In the genomic region with DNA sequence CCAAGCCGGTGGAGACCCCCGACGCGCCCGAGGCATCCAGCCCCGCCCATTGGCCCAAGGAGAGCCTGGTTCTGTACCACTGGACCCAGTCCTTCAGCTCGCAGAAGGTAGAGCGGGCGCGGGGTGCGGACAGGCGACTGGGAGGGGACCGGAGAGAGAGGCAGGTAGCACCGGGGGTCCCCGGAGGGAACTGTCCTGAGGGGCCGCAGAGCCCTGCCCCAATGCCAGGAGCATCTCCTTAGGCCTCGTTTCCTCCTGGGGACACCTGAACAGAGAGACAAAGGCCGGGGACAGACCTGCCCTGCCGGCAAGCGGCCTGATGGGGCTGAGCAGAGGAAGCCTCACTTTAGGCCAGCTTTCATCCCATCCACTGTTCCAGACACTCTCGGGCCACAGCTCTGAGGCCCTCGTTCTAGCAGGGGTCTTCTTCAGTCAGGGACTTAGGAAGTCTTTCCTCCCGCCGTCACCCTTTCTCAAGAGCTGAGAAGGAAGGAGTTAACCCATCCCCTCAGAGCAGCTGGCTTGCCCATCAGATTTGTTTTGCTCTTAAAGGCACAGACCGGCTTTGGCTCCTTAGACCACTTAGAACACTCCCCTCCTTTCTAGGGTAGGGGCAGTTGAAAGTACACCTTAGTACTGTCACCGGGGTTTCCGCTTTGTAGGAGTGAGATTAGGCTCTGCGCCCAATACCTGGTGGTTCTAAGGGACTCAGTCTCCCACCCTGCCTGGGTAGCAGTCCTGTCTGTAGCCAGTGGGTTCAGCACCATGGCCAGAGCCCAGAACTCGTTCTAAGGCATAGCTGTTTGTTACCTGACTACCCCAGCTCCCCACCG, we compare ENCODE assay signal across 9 mouse cellular contexts. TPM values are rescaled to one million over a fixed set of nuclear protein-coding genes. Genes with fewer than 3 reads are reported as not detected.
DNase-seq lines count a peak whose midpoint lies in the region; ATAC-seq lines count a peak whose summit lies in the region.
"Had no signal": no experiment of that assay in that cellular context is flagged by ENCODE, and none has a peak within 500 bp of the region (broad histone marks: within the 10 kb centered on the region; RNA-seq: fewer than 3 reads in every experiment).

No protein-coding gene starts in this region.

- H3K4me3 ChIP-seq in intestine, embryonic 14.5 days (ENCODE audit: low read depth, low read length), result peak overlapping the region; percentile 34
- H3K4me3 ChIP-seq in stomach, embryonic 16.5 days (replicated peaks; ENCODE audit: low read length), result peak overlapping the region; percentile 37

- peaks cover 22% of the 10 kb centered on the region for H3K27me3 ChIP-seq in intestine, embryonic 14.5 days (replicated peaks; ENCODE audit: control insufficient read depth, insufficient read depth, low read length)
- H3K27me3 ChIP-seq in stomach, embryonic 16.5 days (ENCODE audit: control insufficient read depth, insufficient read depth, low read length), result no peaks in the 10 kb centered on the region

- H3K4me1 ChIP-seq in intestine, embryonic 14.5 days (replicated peaks; ENCODE audit: control insufficient read depth, insufficient read depth, low read length), result 0 out of 2 replicates have a peak, but pooled peaks cover 5% of the 10 kb centered on the region
- H3K4me1 ChIP-seq in stomach, embryonic 16.5 days (ENCODE audit: control insufficient read depth, insufficient read depth, low read length), result no peaks in the 10 kb centered on the region

- 0 out of 2 replicates have a peak, but pooled peaks have one; percentile 37 for ATAC-seq in erythroblast, adult 5-6 weeks (replicated peaks; ENCODE audit: low FRiP score, poor library complexity, severe bottlenecking)
- no peak for ATAC-seq in intestine, embryonic 14.5 days (replicated peaks; ENCODE audit: low FRiP score, low TSS enrichment, low read depth)
- ATAC-seq in stomach, embryonic 16.5 days (ENCODE audit: insufficient read depth, low FRiP score), result peak; percentile 31; the same call in 1 of the 2 replicates

- WGBS in intestine, embryonic 14.5 days, result 2% methylated on average over 29 of the region's 30 CpGs
- 3% methylated on average over 30 of the region's 30 CpGs for WGBS in stomach, embryonic 16.5 days

- peak; percentile 41 to 43 for DNase-seq in layer of hippocampus, postnatal 10 days (ENCODE audit: low spot score in 2 of 2)
- no peak for DNase-seq in layer of hippocampus, adult 9-11 months
- peak; percentile 78 for DNase-seq in adrenal gland, postnatal 14 days
- peak; percentile 86 for DNase-seq in intestine, embryonic 14.5 days (ENCODE audit: low spot score)
- DNase-seq in lung, postnatal 36 days, result peak; percentile 27
- no peak for DNase-seq in spleen, adult 18-20 months

- peak overlapping the region; percentile 23 for H3K9ac ChIP-seq in intestine, embryonic 14.5 days (ENCODE audit: low read length)
- 0 out of 2 replicates have a peak overlapping the region, but pooled peaks have one; percentile 4 for H3K9ac ChIP-seq in stomach, embryonic 16.5 days (ENCODE audit: low read length)

- H3K27ac ChIP-seq in intestine, embryonic 14.5 days (ENCODE audit: low read depth), result no peak overlapping the region; the same call in 1 of the 2 replicates
- H3K27ac ChIP-seq in stomach, embryonic 16.5 days (ENCODE audit: low read length), result no peak overlapping the region
- H3K27ac ChIP-seq: macrophage had no signal

- no peaks in the 10 kb centered on the region for H3K9me3 ChIP-seq in intestine, embryonic 14.5 days (ENCODE audit: control insufficient read depth, low read length)
- H3K9me3 ChIP-seq in stomach, embryonic 16.5 days (replicated peaks; ENCODE audit: control insufficient read depth, low read length), result no peaks in the 10 kb centered on the region

- H3K4me2 ChIP-seq in intestine, embryonic 14.5 days (ENCODE audit: low read length), result peak overlapping the region; percentile 54
- H3K4me2 ChIP-seq in stomach, embryonic 16.5 days (ENCODE audit: low read depth, low read length), result peak overlapping the region; percentile 44

- H3K36me3 ChIP-seq in intestine, embryonic 14.5 days (ENCODE audit: control insufficient read depth, insufficient read depth, low read length), result no peaks in the 10 kb centered on the region
- H3K36me3 ChIP-seq in stomach, embryonic 16.5 days (ENCODE audit: control insufficient read depth, insufficient read depth, low read length), result no peaks in the 10 kb centered on the region

RNA-seq across cellular contexts. Expression of gene Gdap1l1, which starts 0.6 kb away (rescaled TPM):
- 100 to 1,000 TPM in 1 of 2 experiments, 10 to 100 TPM in 1; 89.7 to 103 TPM for total RNA-seq in layer of hippocampus, postnatal 10 days (2021)
- total RNA-seq in adrenal gland, postnatal 14 days (2021), result 5.4 TPM in 2 replicates
- not detected in 2 replicates for total RNA-seq in erythroblast, adult 5-6 weeks (2015; ENCODE audit: low replicate concordance)
- not detected in 2 replicates for total RNA-seq in erythroblast, adult 5-6 weeks (2017; ENCODE audit: low replicate concordance)
- polyA plus RNA-seq in intestine, embryonic 14.5 days (2014; fragmentation: Nextera tagmentation; extraction: Ambion mirVana), result 9.7 and 13.2 TPM in 2 replicates
- polyA plus RNA-seq in stomach, embryonic 16.5 days (2015; fragmentation: Nextera tagmentation; extraction: Ambion mirVana), result 5.2 and 5.3 TPM in 2 replicates

RNA-seq across cellular contexts. Expression of gene Oser1, which starts 14.3 kb away (rescaled TPM):
- total RNA-seq in layer of hippocampus, postnatal 10 days (2021), result 10 to 100 TPM; 16.7 to 18.8 TPM
- total RNA-seq in adrenal gland, postnatal 14 days (2021), result 34.8 and 37.3 TPM in 2 replicates
- total RNA-seq in erythroblast, adult 5-6 weeks (2015; ENCODE audit: low replicate concordance), result 15.5 and 27.5 TPM in 2 replicates
- total RNA-seq in erythroblast, adult 5-6 weeks (2017; ENCODE audit: low replicate concordance), result 21.6 and 26.3 TPM in 2 replicates
- polyA plus RNA-seq in intestine, embryonic 14.5 days (2014; fragmentation: Nextera tagmentation; extraction: Ambion mirVana), result 88.9 and 97.7 TPM in 2 replicates
- polyA plus RNA-seq in stomach, embryonic 16.5 days (2015; fragmentation: Nextera tagmentation; extraction: Ambion mirVana), result 79.0 and 86.1 TPM in 2 replicates

RNA-seq across cellular contexts. Expression of gene Fitm2, which starts 33.6 kb away (rescaled TPM):
- total RNA-seq in layer of hippocampus, postnatal 10 days (2021), result 10 to 100 TPM; 17.9 to 18.8 TPM
- total RNA-seq in adrenal gland, postnatal 14 days (2021), result 82.3 and 91.4 TPM in 2 replicates
- 0.21 TPM in 1 of 2 replicates, not detected in the other for total RNA-seq in erythroblast, adult 5-6 weeks (2015; ENCODE audit: low replicate concordance)
- 0.77 and 2.2 TPM in 2 replicates for total RNA-seq in erythroblast, adult 5-6 weeks (2017; ENCODE audit: low replicate concordance)
- 10.7 and 11.6 TPM in 2 replicates for polyA plus RNA-seq in intestine, embryonic 14.5 days (2014; fragmentation: Nextera tagmentation; extraction: Ambion mirVana)
- 11.6 and 12.1 TPM in 2 replicates for polyA plus RNA-seq in stomach, embryonic 16.5 days (2015; fragmentation: Nextera tagmentation; extraction: Ambion mirVana)

RNA-seq across cellular contexts. Expression of gene Jph2, which starts 41.0 kb away (rescaled TPM):
- total RNA-seq in layer of hippocampus, postnatal 10 days (2021), result 1 to 10 TPM in 1 of 2 experiments, under 1 TPM in 1; 0.78 to 1.0 TPM
- 4.3 and 4.5 TPM in 2 replicates for total RNA-seq in adrenal gland, postnatal 14 days (2021)
- not detected in 2 replicates for total RNA-seq in erythroblast, adult 5-6 weeks (2015; ENCODE audit: low replicate concordance)
- total RNA-seq in erythroblast, adult 5-6 weeks (2017; ENCODE audit: low replicate concordance), result 0.14 TPM in 1 of 2 replicates, not detected in the other
- polyA plus RNA-seq in intestine, embryonic 14.5 days (2014; fragmentation: Nextera tagmentation; extraction: Ambion mirVana), result 5.6 and 5.9 TPM in 2 replicates
- polyA plus RNA-seq in stomach, embryonic 16.5 days (2015; fragmentation: Nextera tagmentation; extraction: Ambion mirVana), result 8.5 and 11.2 TPM in 2 replicates
- polyA plus RNA-seq: macrophage had no signal

RNA-seq across cellular contexts. Expression of gene R3hdml, which starts 53.3 kb away (rescaled TPM):
- under 1 TPM; 0.51 to 0.55 TPM for total RNA-seq in layer of hippocampus, postnatal 10 days (2021)
- total RNA-seq in adrenal gland, postnatal 14 days (2021), result not detected in 2 replicates
- not detected in 2 replicates for total RNA-seq in erythroblast, adult 5-6 weeks (2015; ENCODE audit: low replicate concordance)
- total RNA-seq in erythroblast, adult 5-6 weeks (2017; ENCODE audit: low replicate concordance), result not detected in 2 replicates
- 0.16 TPM in 1 of 2 replicates, not detected in the other for polyA plus RNA-seq in intestine, embryonic 14.5 days (2014; fragmentation: Nextera tagmentation; extraction: Ambion mirVana)
- polyA plus RNA-seq in stomach, embryonic 16.5 days (2015; fragmentation: Nextera tagmentation; extraction: Ambion mirVana), result not detected in 2 replicates
- polyA plus RNA-seq: macrophage had no signal

Comparison
In these comparisons a context has a peak if more than half of its experiments do, and no peak if none do; other contexts are left out.
1. DNase-seq: peak in layer of hippocampus, postnatal 10 days (2 of 2), adrenal gland, postnatal 14 days (single experiment), intestine, embryonic 14.5 days (single experiment) and lung, postnatal 36 days (single experiment); none in layer of hippocampus, adult 9-11 months (single experiment) and spleen, adult 18-20 months (0 of 2).
2. RNA of gene Gdap1l1, which starts 0.6 kb away (total RNA-seq): 89.7 to 103 TPM in layer of hippocampus, postnatal 10 days; 5.4 TPM in adrenal gland, postnatal 14 days and not detected in erythroblast, adult 5-6 weeks; every median in the first group is over 10 times any median in the second.
3. RNA of gene Fitm2, which starts 33.6 kb away (total RNA-seq): 82.3 to 91.4 TPM in adrenal gland, postnatal 14 days and 17.9 to 18.8 TPM in layer of hippocampus, postnatal 10 days; 0.21 to 2.2 TPM in erythroblast, adult 5-6 weeks; every median in the first group is over 4 times any median in the second.